Mouse (Mus musculus): ENCODE measurements around the gene Dnmt1. TPM values are rescaled to one million over a fixed set of nuclear protein-coding genes. Genes with fewer than 3 reads are reported as not detected.

The Dnmt1 gene
- total and polyA plus RNA-seq, 2 experiments, result 5.3 to 5.5 TPM

DNA sequence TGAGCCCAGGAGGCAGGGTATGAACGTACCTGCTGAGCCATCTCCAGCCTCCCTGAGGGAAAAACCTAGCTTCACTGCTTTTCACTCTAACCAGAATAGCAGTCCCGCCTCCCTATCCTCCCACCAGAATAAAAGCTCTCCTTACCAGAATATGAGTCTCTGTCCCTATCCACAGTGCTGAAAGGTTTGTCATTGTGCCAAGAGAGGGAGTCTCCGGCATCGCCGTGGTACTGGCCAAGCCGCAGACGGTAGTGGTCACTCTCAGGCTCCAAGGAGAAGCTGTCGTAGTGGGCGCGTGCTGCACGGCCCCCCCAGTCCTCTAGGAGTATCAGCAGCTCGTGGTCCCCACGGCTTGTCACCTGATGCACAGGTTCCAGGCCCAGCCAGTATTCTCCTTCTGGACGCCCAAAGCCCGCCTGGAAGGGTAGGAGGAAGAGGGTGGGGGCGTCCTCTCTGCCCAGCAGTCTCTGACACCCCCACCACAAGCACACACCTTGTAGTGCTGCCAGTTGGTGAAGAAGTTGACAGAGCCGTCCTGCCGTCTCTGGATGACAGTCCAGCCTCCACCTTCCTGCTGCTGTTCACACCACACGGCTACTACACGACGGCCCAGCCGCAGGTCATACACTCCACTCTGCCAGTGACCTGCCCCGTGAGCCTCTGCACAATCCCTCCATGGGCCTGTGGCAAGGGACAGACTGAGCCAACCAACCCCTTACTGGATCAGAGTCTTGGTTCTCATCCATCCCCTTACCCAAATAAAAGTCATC is 84.5 kb downstream of the Dnmt1 start:
- DNase-seq (ENCODE audit: extremely low read depth, low read depth, low spot score), result no peak
- Histone ChIP-seq H3K9ac (ENCODE audit: low read depth, low read length) (no peak overlapping the region), H3K36me3 (ENCODE audit: control insufficient read depth, insufficient read depth, low read length) (peaks cover 14% of the 10 kb centered on the region), H3K27me3 (ENCODE audit: control insufficient read depth, insufficient read depth, low read length) (no peaks in the 10 kb centered on the region), H3K79me2 (ENCODE audit: control insufficient read depth, insufficient read depth, low read length) (no peaks in the 10 kb centered on the region), H3K4me1 (ENCODE audit: control insufficient read depth, insufficient read depth, low read length) (peaks cover 10% of the 10 kb centered on the region), H3K27ac (replicated peaks; ENCODE audit: insufficient read depth, low read depth, low read length) (no peak overlapping the region), H3K4me3 (ENCODE audit: insufficient read depth, low read depth, low read length) (no peak overlapping the region)
- 78% methylated on average over 23 of the region's 23 CpGs for WGBS
- TF ChIP-seq POLR2A (IDR thresholded peaks at IDR 0.05; ENCODE audit: extremely low read depth, insufficient read depth, low read length) (no peak), CTCF (IDR thresholded peaks at IDR 0.05; ENCODE audit: low read depth, low read length) (no peak)

DNA sequence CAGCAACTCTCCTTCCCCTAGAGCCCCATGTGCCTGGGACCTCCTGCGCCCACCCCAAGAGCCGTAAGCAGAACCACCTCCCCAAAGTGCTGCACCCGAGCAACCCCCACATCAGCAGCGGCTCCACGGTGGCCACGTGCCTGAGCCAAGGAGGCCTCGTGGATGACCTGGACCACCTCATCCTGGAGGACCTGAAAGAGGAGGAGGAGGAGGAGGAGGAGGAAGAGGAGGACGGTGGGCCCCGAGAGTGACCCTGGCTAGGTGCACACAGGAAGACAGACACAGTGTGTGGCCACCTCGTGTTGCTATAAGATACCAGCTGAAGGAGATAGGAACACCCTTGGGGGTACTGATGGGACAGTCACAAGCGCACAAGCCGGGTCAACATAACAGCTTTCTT is 86.2 kb downstream of the Dnmt1 start:
- H3K4me3 ChIP-seq (ENCODE audit: insufficient read depth, low read depth, low read length), result no peak overlapping the region
- no peaks in the 10 kb centered on the region for H3K27me3 ChIP-seq (ENCODE audit: control insufficient read depth, insufficient read depth, low read length)
- DNase-seq (ENCODE audit: extremely low read depth, low read depth, low spot score), result no peak
- H3K36me3 ChIP-seq (ENCODE audit: control insufficient read depth, insufficient read depth, low read length), result peaks cover 14% of the 10 kb centered on the region
- H3K9ac ChIP-seq (ENCODE audit: low read depth, low read length), result no peak overlapping the region
- peaks cover 14% of the 10 kb centered on the region for H3K4me1 ChIP-seq (ENCODE audit: control insufficient read depth, insufficient read depth, low read length)
- no peak for TF ChIP-seq CTCF (IDR thresholded peaks at IDR 0.05; ENCODE audit: low read depth, low read length)
- no peak for TF ChIP-seq POLR2A (IDR thresholded peaks at IDR 0.05; ENCODE audit: extremely low read depth, insufficient read depth, low read length)
- peaks cover 5% of the 10 kb centered on the region; the same call in 1 of the 2 replicates for H3K79me2 ChIP-seq (ENCODE audit: control insufficient read depth, insufficient read depth, low read length)
- H3K27ac ChIP-seq (replicated peaks; ENCODE audit: insufficient read depth, low read depth, low read length), result no peak overlapping the region
- WGBS, result 89% methylated on average over 12 of the region's 12 CpGs

DNA sequence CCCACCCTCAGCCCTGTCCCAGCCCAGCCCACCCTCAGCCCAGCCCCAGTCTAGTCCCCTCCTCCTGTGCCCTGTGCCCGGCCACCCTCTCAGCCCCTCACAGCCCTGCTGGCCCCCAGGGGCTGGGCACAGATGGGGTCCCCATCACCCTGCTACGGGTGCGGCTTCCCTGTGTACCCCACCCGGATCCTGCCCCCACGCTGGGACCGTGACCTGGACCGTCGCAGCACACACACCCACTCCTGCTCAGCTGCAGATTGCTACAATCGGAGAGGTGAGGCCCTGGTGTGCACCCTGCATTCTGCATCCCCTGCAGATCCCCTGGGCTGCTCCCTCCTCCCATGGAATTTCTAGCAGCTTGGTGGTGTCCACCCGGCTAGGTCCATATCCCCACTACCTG is 86.7 kb downstream of the Dnmt1 start:
- Histone ChIP-seq H3K4me1 (ENCODE audit: control insufficient read depth, insufficient read depth, low read length) (peaks cover 14% of the 10 kb centered on the region), H3K79me2 (ENCODE audit: control insufficient read depth, insufficient read depth, low read length) (peaks cover 6% of the 10 kb centered on the region; the same call in 1 of the 2 replicates), H3K4me3 (ENCODE audit: insufficient read depth, low read depth, low read length) (no peak overlapping the region), H3K36me3 (ENCODE audit: control insufficient read depth, insufficient read depth, low read length) (peaks cover 14% of the 10 kb centered on the region), H3K27ac (replicated peaks; ENCODE audit: insufficient read depth, low read depth, low read length) (no peak overlapping the region), H3K9ac (ENCODE audit: low read depth, low read length) (no peak overlapping the region), H3K27me3 (ENCODE audit: control insufficient read depth, insufficient read depth, low read length) (no peaks in the 10 kb centered on the region)
- TF ChIP-seq CTCF (IDR thresholded peaks at IDR 0.05; ENCODE audit: low read depth, low read length) (no peak), POLR2A (IDR thresholded peaks at IDR 0.05; ENCODE audit: extremely low read depth, insufficient read depth, low read length) (no peak)
- DNase-seq (ENCODE audit: extremely low read depth, low read depth, low spot score), result no peak
- WGBS, result 86% methylated on average over 10 of the region's 10 CpGs

DNA sequence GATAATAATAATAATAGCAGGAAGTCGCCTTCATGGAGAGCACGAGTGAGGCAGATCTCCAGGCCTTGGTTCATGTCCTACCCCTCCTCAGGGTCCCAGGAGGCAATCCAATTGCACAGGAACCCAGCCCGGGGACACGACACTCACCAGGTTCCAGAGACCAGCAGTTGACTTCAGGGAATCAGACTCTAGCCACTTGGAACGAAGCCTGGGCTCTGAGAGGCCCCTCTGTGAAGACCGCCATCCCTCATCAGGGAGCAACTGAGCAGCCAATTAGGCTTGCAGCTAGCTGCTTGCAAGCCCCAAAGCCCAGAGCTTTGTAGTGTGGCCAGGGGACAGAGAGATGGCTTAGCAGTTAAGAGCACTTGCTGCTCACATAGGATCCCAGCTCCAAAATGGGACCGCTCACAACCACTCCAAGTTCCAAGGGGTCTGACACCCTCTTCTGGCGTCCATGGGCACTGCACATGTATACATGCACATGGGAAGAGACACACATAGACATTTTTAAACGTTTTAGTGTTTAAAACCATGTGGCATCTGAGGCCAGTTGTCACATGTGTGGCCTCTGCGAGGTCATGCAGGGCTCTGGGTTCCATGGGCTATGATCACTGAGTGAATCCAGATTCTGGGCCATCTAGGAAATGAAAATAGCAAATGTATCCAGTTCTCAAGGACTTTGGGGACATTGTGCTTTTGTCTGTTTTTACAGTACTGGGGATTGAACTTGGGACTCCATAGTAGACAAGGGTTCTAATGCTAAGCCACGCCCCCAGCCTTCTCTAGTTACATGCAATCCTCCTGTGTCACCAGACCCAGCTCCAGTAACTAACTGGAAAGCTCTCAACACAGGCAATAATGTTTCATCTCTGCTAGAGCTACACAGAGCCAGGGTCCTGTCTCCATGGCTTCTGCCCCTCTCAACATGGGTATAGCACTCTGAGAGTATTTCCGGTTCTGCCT is 89.2 kb downstream of the Dnmt1 start:
- H3K9ac ChIP-seq (ENCODE audit: low read depth, low read length), result no peak overlapping the region
- peaks cover 14% of the 10 kb centered on the region for H3K36me3 ChIP-seq (ENCODE audit: control insufficient read depth, insufficient read depth, low read length)
- H3K4me3 ChIP-seq (ENCODE audit: insufficient read depth, low read depth, low read length), result no peak overlapping the region
- peak; percentile 58 for DNase-seq (ENCODE audit: extremely low read depth, low read depth, low spot score)
- peaks cover 24% of the 10 kb centered on the region for H3K4me1 ChIP-seq (ENCODE audit: control insufficient read depth, insufficient read depth, low read length)
- TF ChIP-seq POLR2A (IDR thresholded peaks at IDR 0.05; ENCODE audit: extremely low read depth, insufficient read depth, low read length) (no peak), CTCF (IDR thresholded peaks at IDR 0.05; ENCODE audit: low read depth, low read length) (peak; percentile 46)
- H3K27me3 ChIP-seq (ENCODE audit: control insufficient read depth, insufficient read depth, low read length), result no peaks in the 10 kb centered on the region
- peaks cover 6% of the 10 kb centered on the region; the same call in 1 of the 2 replicates for H3K79me2 ChIP-seq (ENCODE audit: control insufficient read depth, insufficient read depth, low read length)
- WGBS, result 73% methylated on average over 12 of the region's 12 CpGs
- 0 out of 2 replicates have a peak overlapping the region, but pooled peaks have one; percentile 86 for H3K27ac ChIP-seq (replicated peaks; ENCODE audit: insufficient read depth, low read depth, low read length)

DNA sequence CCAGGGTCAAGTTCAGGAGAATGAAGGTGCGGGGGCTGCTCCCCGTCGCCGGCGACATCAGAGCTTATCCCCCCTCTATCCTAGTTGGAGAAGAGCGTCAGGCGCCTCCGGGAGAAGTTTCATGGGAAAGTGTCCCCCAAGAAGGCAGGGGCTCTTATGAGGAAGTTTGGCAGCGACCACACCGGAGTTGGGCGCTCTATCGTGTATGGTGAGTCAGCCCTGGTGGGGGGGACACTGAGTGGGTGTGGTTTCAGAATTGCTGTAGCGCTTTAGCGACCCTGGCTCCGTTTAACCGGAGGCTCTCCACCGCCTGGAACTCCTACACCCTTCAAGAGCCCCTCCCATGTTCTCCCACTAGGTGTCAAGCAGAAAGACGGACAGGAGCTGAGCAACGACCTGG is 90.4 kb downstream of the Dnmt1 start:
- Histone ChIP-seq H3K36me3 (ENCODE audit: control insufficient read depth, insufficient read depth, low read length) (peaks cover 14% of the 10 kb centered on the region), H3K27ac (replicated peaks; ENCODE audit: insufficient read depth, low read depth, low read length) (peak overlapping the region; percentile 86), H3K79me2 (ENCODE audit: control insufficient read depth, insufficient read depth, low read length) (peaks cover 6% of the 10 kb centered on the region; the same call in 1 of the 2 replicates), H3K4me3 (ENCODE audit: insufficient read depth, low read depth, low read length) (peak overlapping the region; percentile 82), H3K4me1 (ENCODE audit: control insufficient read depth, insufficient read depth, low read length) (peaks cover 32% of the 10 kb centered on the region), H3K27me3 (ENCODE audit: control insufficient read depth, insufficient read depth, low read length) (no peaks in the 10 kb centered on the region), H3K9ac (ENCODE audit: low read depth, low read length) (peak overlapping the region; percentile 93)
- DNase-seq (ENCODE audit: extremely low read depth, low read depth, low spot score), result no peak
- no peak for TF ChIP-seq POLR2A (IDR thresholded peaks at IDR 0.05; ENCODE audit: extremely low read depth, insufficient read depth, low read length)
- no peak for TF ChIP-seq CTCF (IDR thresholded peaks at IDR 0.05; ENCODE audit: low read depth, low read length)
- 10% methylated on average over 19 of the region's 19 CpGs for WGBS

All from liver, adult 2 months (tissue).